Mouse (Mus musculus): ENCODE data around the gene Klc4.

The Klc4 gene

DNA sequence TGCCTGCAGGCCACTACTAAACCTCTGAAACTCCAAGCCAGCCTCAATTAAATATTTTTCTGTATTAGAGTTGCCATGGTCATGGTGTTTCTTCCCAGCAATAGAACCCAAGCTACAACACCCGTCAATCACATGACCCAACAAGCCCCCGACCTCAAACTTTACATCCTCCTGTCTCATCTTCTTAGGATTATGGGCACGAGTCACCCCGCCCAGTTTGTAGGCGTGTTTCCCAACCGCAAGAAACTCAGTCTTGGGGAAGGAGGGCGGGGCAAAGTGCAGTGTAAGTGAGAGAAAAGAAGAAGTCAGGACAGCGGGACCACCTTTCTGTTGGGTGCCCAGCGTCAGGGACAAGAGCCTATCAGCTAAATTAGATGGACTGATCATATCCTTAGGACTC, 57.6 kb downstream of the Klc4 start:
- DNase-seq = no peak

DNA sequence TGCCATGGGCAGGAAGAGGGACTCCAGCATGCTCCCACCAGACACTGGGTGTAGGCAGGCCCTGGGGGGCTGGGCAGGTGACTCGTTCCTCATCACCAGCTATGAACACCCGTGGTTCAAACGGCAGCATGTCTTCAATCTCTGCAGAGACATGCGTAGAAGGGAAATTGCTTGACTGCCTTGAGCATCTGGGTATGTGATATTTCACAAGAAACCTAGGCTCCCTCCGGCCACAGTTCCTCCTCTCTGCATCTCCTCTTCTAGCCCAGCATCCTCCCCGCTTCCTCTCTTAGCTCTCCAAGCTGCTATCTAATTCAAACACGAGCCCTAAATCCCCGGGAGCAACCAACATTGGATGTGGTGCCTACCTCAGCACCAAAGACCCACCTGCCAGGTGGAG, 59.5 kb downstream of the Klc4 start:
- no peak for DNase-seq

All from cerebellum, postnatal 25 days (tissue).